Mouse (Mus musculus) frontal cortex, adult 2 months (tissue): ENCODE measurements around the gene Tox2. TPM values are rescaled to one million over a fixed set of nuclear protein-coding genes. Genes with fewer than 3 reads are reported as not detected.

Experiments used
- DNase-seq, 2 experiments: peaks; one replicate each; pipeline ENCODE4 v3.0.0; 2022; ENCODE audit warnings: low spot score in 1 of 2; ENCODE audit errors: extremely low spot score in 1 of 2
- polyA plus RNA-seq: library from polyadenylated mRNA; depleted of rRNA; stranded (reverse); fragments of >200 nt; gene quantifications from 2 replicates; pipeline ENCODE4 v1.2.3, GENCODE M21; 2012

Gene Tox2
- polyA plus RNA-seq, 1 experiment = 29.3 TPM

- DNase-seq = no peak
Observed at GRCm38 (mm10) chr2:163303037-163303436, 100.1 kb downstream of the Tox2 start.

- DNase-seq = peak; percentile 24 to 67
Observed at GRCm38 (mm10) chr2:163309376-163309775, 106.5 kb downstream of the Tox2 start.

GRCm38 (mm10) chr2:163310163-163310688 is 107.3 kb downstream of the Tox2 start:
- DNase-seq = no peak

GRCm38 (mm10) chr2:163317281-163317680 is 114.4 kb downstream of the Tox2 start:
- DNase-seq = no peak

- DNase-seq = no peak
Observed at GRCm38 (mm10) chr2:163318777-163319176, 115.9 kb downstream of the Tox2 start.

GRCm38 (mm10) chr2:163323163-163323562 is 120.2 kb downstream of the Tox2 start:
- no peak for DNase-seq

GRCm38 (mm10) chr2:163330742-163331141 is 127.8 kb downstream of the Tox2 start:
- DNase-seq = peak; percentile 49 to 87

GRCm38 (mm10) chr2:163331423-163331822 is 128.5 kb downstream of the Tox2 start:
- no peak for DNase-seq

- peak; percentile 64 to 73 for DNase-seq
Observed at GRCm38 (mm10) chr2:163332368-163333055, 129.6 kb downstream of the Tox2 start.

GRCm38 (mm10) chr2:163340263-163340662 is 137.3 kb downstream of the Tox2 start:
- peak in 1 of 2 experiments; percentile 69 for DNase-seq

- peak in 1 of 2 experiments; percentile 33 for DNase-seq
Observed at GRCm38 (mm10) chr2:163343671-163344070, 140.7 kb downstream of the Tox2 start.

- DNase-seq = no peak
Observed at GRCm38 (mm10) chr2:163344976-163345660, 142.2 kb downstream of the Tox2 start.

- no peak for DNase-seq
Observed at GRCm38 (mm10) chr2:163346497-163346896, 143.6 kb downstream of the Tox2 start.

GRCm38 (mm10) chr2:163347517-163348184 is 144.7 kb downstream of the Tox2 start:
- no peak for DNase-seq

GRCm38 (mm10) chr2:163348677-163349076 is 145.8 kb downstream of the Tox2 start:
- DNase-seq = no peak

- DNase-seq = peak; percentile 15 to 39
Observed at GRCm38 (mm10) chr2:163349411-163349810, 146.5 kb downstream of the Tox2 start.

GRCm38 (mm10) chr2:163350443-163350842 is 147.5 kb downstream of the Tox2 start:
- no peak for DNase-seq

GRCm38 (mm10) chr2:163353731-163354130 is 150.8 kb downstream of the Tox2 start:
- DNase-seq = no peak

GRCm38 (mm10) chr2:163355666-163356065 is 152.7 kb downstream of the Tox2 start:
- DNase-seq = no peak

GRCm38 (mm10) chr2:163356113-163356840 is 153.4 kb downstream of the Tox2 start:
- no peak for DNase-seq

- no peak for DNase-seq
Observed at GRCm38 (mm10) chr2:163358662-163359061, 155.7 kb downstream of the Tox2 start.
